Mouse (Mus musculus) liver, embryonic 12.5 days (tissue): ENCODE measurements around the gene Slc43a2. TPM values are rescaled to one million over a fixed set of nuclear protein-coding genes. Genes with fewer than 3 reads are reported as not detected.
A peak's percentile ranks its signal among the peaks of the same experiment; 100 is the strongest.

Experiments used
- ATAC-seq: fragments of 200-750 bp; cut with Nextera tagmentation; 2 replicates; pipeline ENCODE4 v1.8.0; 2017; ENCODE audit warnings: moderate number of reproducible peaks, mild to moderate bottlenecking, moderate library complexity
- H3K27ac ChIP-seq: fragments of 300-500 bp; sonication (generic); 2 replicates; pipeline ENCODE4 v1.5.1; 2016; ENCODE audit warnings: mild to moderate bottlenecking
- H3K27me3 ChIP-seq: fragments of 300-500 bp; sonication (generic); replicated peaks from 2 replicates; pipeline ENCODE4 v1.6.1; 2016; ENCODE audit warnings: mild to moderate bottlenecking, moderate library complexity
- H3K36me3 ChIP-seq: fragments of 300-500 bp; sonication (generic); 2 replicates; pipeline ENCODE4 v1.6.1; 2016; ENCODE audit warnings: mild to moderate bottlenecking, moderate library complexity
- H3K4me1 ChIP-seq: fragments of 300-500 bp; sonication (generic); 2 replicates; pipeline ENCODE4 v1.6.1; 2016
- H3K4me2 ChIP-seq: fragments of 300-500 bp; sonication (generic); 2 replicates; pipeline ENCODE4 v1.6.1; 2016; ENCODE audit warnings: mild to moderate bottlenecking, moderate library complexity
- H3K4me3 ChIP-seq: fragments of 300-500 bp; sonication (generic); 2 replicates; pipeline ENCODE4 v1.5.1; 2016; ENCODE audit warnings: mild to moderate bottlenecking, moderate library complexity
- H3K9ac ChIP-seq: fragments of 300-500 bp; sonication (generic); 2 replicates; pipeline ENCODE4 v1.6.1; 2016; ENCODE audit warnings: mild to moderate bottlenecking, moderate library complexity
- H3K9me3 ChIP-seq: fragments of 300-500 bp; sonication (generic); replicated peaks from 2 replicates; pipeline ENCODE4 v1.6.1; 2016; ENCODE audit warnings: mild to moderate bottlenecking, moderate library complexity
- WGBS: fragments of 180-500 bp; shearing (Covaris S2); methylation state at CpG from one replicate; pipeline ENCODE4 v1.1.7; 2016; ENCODE audit not compliant: insufficient replicate concordance; 5-methylcytosine and 5-hydroxymethylcytosine counted together
- polyA plus RNA-seq: library from polyadenylated mRNA; unstranded; fragments of >200 nt; fragmentation: Nextera tagmentation; extraction: Ambion mirVana; gene quantifications from 2 replicates; pipeline ENCODE4 v1.2.1, GENCODE M21; 2016

The Slc43a2 gene
- polyA plus RNA-seq, 1 experiment from 2014 or later = 5.9 TPM

GRCm38 (mm10) chr11:75530845-75531373, 585 bp upstream of the Slc43a2 start:
- peaks cover 13% of the 10 kb centered on the region; the same call in 1 of the 2 replicates for H3K27me3 ChIP-seq
- H3K4me3 ChIP-seq = peak overlapping the region; percentile 75
- peak overlapping the region; percentile 94 for H3K27ac ChIP-seq
- no peaks in the 10 kb centered on the region for H3K9me3 ChIP-seq
- 1% methylated on average over 31 of the region's 31 CpGs for WGBS
- peaks cover 53% of the 10 kb centered on the region for H3K4me1 ChIP-seq
- H3K36me3 ChIP-seq = no peaks in the 10 kb centered on the region
- ATAC-seq = peak; percentile 28
- peak overlapping the region; percentile 91 for H3K9ac ChIP-seq
- peak overlapping the region; percentile 99 for H3K4me2 ChIP-seq

GRCm38 (mm10) chr11:75532340-75533277, 1.1 kb downstream of the Slc43a2 start:
- peak; percentile 41 for ATAC-seq
- 8% methylated on average over 38 of the region's 38 CpGs for WGBS

GRCm38 (mm10) chr11:75533314-75534015, 2.0 kb downstream of the Slc43a2 start:
- Histone ChIP-seq H3K9me3 (no peaks in the 10 kb centered on the region), H3K4me2 (peak overlapping the region; percentile 99), H3K36me3 (no peaks in the 10 kb centered on the region), H3K4me1 (peaks cover 63% of the 10 kb centered on the region), H3K9ac (peak overlapping the region; percentile 91; the same call in 1 of the 2 replicates), H3K4me3 (peak overlapping the region; percentile 75), H3K27me3 (peaks cover 13% of the 10 kb centered on the region; the same call in 1 of the 2 replicates), H3K27ac (peak overlapping the region; percentile 70)
- no peak for ATAC-seq
- WGBS = 48% methylated on average over 6 of the region's 6 CpGs

More at GRCm38 (mm10) chr11:75532340-75533277, 1.1 kb downstream of the Slc43a2 start:
- Histone ChIP-seq H3K36me3 (no peaks in the 10 kb centered on the region), H3K27ac (peak overlapping the region; percentile 94), H3K27me3 (peaks cover 13% of the 10 kb centered on the region; the same call in 1 of the 2 replicates), H3K4me3 (peak overlapping the region; percentile 75), H3K4me1 (peaks cover 55% of the 10 kb centered on the region), H3K4me2 (peak overlapping the region; percentile 99), H3K9ac (peak overlapping the region; percentile 91), H3K9me3 (no peaks in the 10 kb centered on the region)

GRCm38 (mm10) chr11:75534286-75535033, 3.0 kb downstream of the Slc43a2 start:
- H3K9me3 ChIP-seq = no peaks in the 10 kb centered on the region
- peak overlapping the region; percentile 99 for H3K4me2 ChIP-seq
- WGBS = 32% methylated on average over 4 of the region's 4 CpGs
- H3K4me1 ChIP-seq = peaks cover 72% of the 10 kb centered on the region
- no peaks in the 10 kb centered on the region for H3K36me3 ChIP-seq
- H3K27ac ChIP-seq = peak overlapping the region; percentile 8; the same call in 1 of the 2 replicates
- H3K4me3 ChIP-seq = no peak overlapping the region
- peaks cover 13% of the 10 kb centered on the region; the same call in 1 of the 2 replicates for H3K27me3 ChIP-seq
- ATAC-seq = no peak
- H3K9ac ChIP-seq = peak overlapping the region; percentile 14; the same call in 1 of the 2 replicates

- no peak overlapping the region for H3K4me3 ChIP-seq
- H3K4me2 ChIP-seq = peak overlapping the region; percentile 35
- peaks cover 13% of the 10 kb centered on the region; the same call in 1 of the 2 replicates for H3K27me3 ChIP-seq
- 32% methylated on average over 13 of the region's 13 CpGs for WGBS
- H3K36me3 ChIP-seq = no peaks in the 10 kb centered on the region
- peak; percentile 36; the same call in 1 of the 2 replicates for ATAC-seq
- H3K4me1 ChIP-seq = peaks cover 68% of the 10 kb centered on the region
- H3K9me3 ChIP-seq = no peaks in the 10 kb centered on the region
- H3K27ac ChIP-seq = no peak overlapping the region
- no peak overlapping the region for H3K9ac ChIP-seq
Observed at GRCm38 (mm10) chr11:75535106-75535795, 3.8 kb downstream of the Slc43a2 start.

GRCm38 (mm10) chr11:75536255-75537024, 4.9 kb downstream of the Slc43a2 start:
- peaks cover 73% of the 10 kb centered on the region for H3K4me1 ChIP-seq
- 83% methylated on average over 12 of the region's 12 CpGs for WGBS
- no peak overlapping the region for H3K4me3 ChIP-seq
- H3K27ac ChIP-seq = 0 out of 2 replicates have a peak overlapping the region, but pooled peaks have one; percentile 7
- no peaks in the 10 kb centered on the region for H3K9me3 ChIP-seq
- no peak overlapping the region for H3K4me2 ChIP-seq
- no peaks in the 10 kb centered on the region for H3K36me3 ChIP-seq
- ATAC-seq = no peak
- no peak overlapping the region for H3K9ac ChIP-seq
- peaks cover 13% of the 10 kb centered on the region; the same call in 1 of the 2 replicates for H3K27me3 ChIP-seq

- ATAC-seq = no peak
- Histone ChIP-seq H3K9ac (no peak overlapping the region), H3K4me1 (peaks cover 77% of the 10 kb centered on the region), H3K36me3 (no peaks in the 10 kb centered on the region), H3K4me3 (no peak overlapping the region), H3K27ac (0 out of 2 replicates have a peak overlapping the region, but pooled peaks have one; percentile 7), H3K9me3 (no peaks in the 10 kb centered on the region), H3K4me2 (no peak overlapping the region), H3K27me3 (peaks cover 13% of the 10 kb centered on the region; the same call in 1 of the 2 replicates)
- WGBS = 79% methylated on average over 8 of the region's 8 CpGs
Observed at GRCm38 (mm10) chr11:75537025-75537414, 5.5 kb downstream of the Slc43a2 start.

GRCm38 (mm10) chr11:75537491-75538183, 6.1 kb downstream of the Slc43a2 start:
- Histone ChIP-seq H3K27ac (peak overlapping the region; percentile 20; the same call in 1 of the 2 replicates), H3K36me3 (no peaks in the 10 kb centered on the region), H3K4me2 (no peak overlapping the region), H3K4me3 (no peak overlapping the region), H3K9ac (0 out of 2 replicates have a peak overlapping the region, but pooled peaks have one; percentile 12), H3K4me1 (peaks cover 70% of the 10 kb centered on the region), H3K27me3 (peaks cover 10% of the 10 kb centered on the region; the same call in 1 of the 2 replicates), H3K9me3 (no peaks in the 10 kb centered on the region)
- WGBS = 58% methylated on average over 11 of the region's 11 CpGs
- 0 out of 2 replicates have a peak, but pooled peaks have one; percentile 10 for ATAC-seq

- 59% methylated on average over 9 of the region's 9 CpGs for WGBS
- no peak for ATAC-seq
- no peaks in the 10 kb centered on the region for H3K9me3 ChIP-seq
- peak overlapping the region; percentile 20; the same call in 1 of the 2 replicates for H3K27ac ChIP-seq
- H3K27me3 ChIP-seq = peaks cover 8% of the 10 kb centered on the region; the same call in 1 of the 2 replicates
- H3K4me2 ChIP-seq = no peak overlapping the region
- H3K36me3 ChIP-seq = no peaks in the 10 kb centered on the region
- H3K9ac ChIP-seq = 0 out of 2 replicates have a peak overlapping the region, but pooled peaks have one; percentile 12
- H3K4me1 ChIP-seq = peaks cover 63% of the 10 kb centered on the region
- no peak overlapping the region for H3K4me3 ChIP-seq
Observed at GRCm38 (mm10) chr11:75538184-75538969, 6.9 kb downstream of the Slc43a2 start.
